Mouse (Mus musculus) liver, embryonic 18 days (tissue): Measurements from ENCODE around the gene Mks1. TPM values are rescaled to one million over a fixed set of nuclear protein-coding genes. Genes with fewer than 3 reads are reported as not detected.

ENCODE experiments used
- polyA plus RNA-seq: library from polyadenylated mRNA; depleted of rRNA; stranded (reverse); fragments of >200 nt; gene quantifications from 2 replicates; pipeline ENCODE4 v1.2.3, GENCODE M21; 2012; rRNA removed

The Mks1 gene
- 2.4 and 3.0 TPM in 2 replicates for polyA plus RNA-seq

GRCm38 (mm10) chr11:87852690-87853596, at the start of gene Mks1:
Gene Mks1 (plus strand): TSS chr11:87853215.

GRCm38 (mm10) chr11:87828239-87828900, 24.6 kb upstream of the Mks1 start, which contains the start of gene Lpo:
Gene Lpo (minus strand): TSS chr11:87828289.

GRCm38 (mm10) chr11:87875436-87875835, 22.4 kb downstream of the Mks1 start, which contains the start of gene Epx:
Gene Epx (minus strand): TSS chr11:87875536.

GRCm38 (mm10) chr11:87892168-87892567, 39.2 kb downstream of the Mks1 start, which contains the start of gene Olfr462:
Gene Olfr462 (minus strand): TSS chr11:87892268.

GRCm38 (mm10) chr11:87897287-87897686, 44.3 kb downstream of the Mks1 start, which contains the start of gene Olfr463:
Gene Olfr463 (minus strand): TSS chr11:87897387.

Other genes with a start within 250 kb of the Mks1 start
- 0.01 and 0.02 TPM in 2 replicates for gene Hsf5, start 236.1 kb upstream of the Mks1 start, polyA plus RNA-seq
- 4.0 and 5.3 TPM in 2 replicates for gene Rnf43, start 190.5 kb upstream of the Mks1 start, polyA plus RNA-seq
- 86.8 and 87.5 TPM in 2 replicates for gene Supt4a, start 115.7 kb upstream of the Mks1 start, polyA plus RNA-seq
- gene Tspoap1, start 92.7 kb upstream of the Mks1 start, polyA plus RNA-seq: 3.8 and 4.7 TPM in 2 replicates
- 129 and 195 TPM in 2 replicates for gene Mpo, start 59.6 kb upstream of the Mks1 start, polyA plus RNA-seq
- not detected in 2 replicates for gene Lpo, start 24.9 kb upstream of the Mks1 start, polyA plus RNA-seq
- gene Epx, start 22.3 kb downstream of the Mks1 start, polyA plus RNA-seq: 2.9 and 5.4 TPM in 2 replicates
- not detected in 2 replicates for gene Olfr462, start 39.1 kb downstream of the Mks1 start, polyA plus RNA-seq
- not detected in 2 replicates for gene Olfr463, start 44.2 kb downstream of the Mks1 start, polyA plus RNA-seq
- gene Olfr464, start 67.8 kb downstream of the Mks1 start, polyA plus RNA-seq: not detected in 2 replicates
- gene Dynll2, start 134.3 kb downstream of the Mks1 start, polyA plus RNA-seq: 24.6 and 26.2 TPM in 2 replicates
- gene Srsf1, start 194.2 kb downstream of the Mks1 start, polyA plus RNA-seq: 128 and 142 TPM in 2 replicates
- 4.7 and 5.3 TPM in 2 replicates for gene Vezf1, start 215.1 kb downstream of the Mks1 start, polyA plus RNA-seq
- 1.2 and 1.4 TPM in 2 replicates for gene Cuedc1, start 244.8 kb downstream of the Mks1 start, polyA plus RNA-seq